Mouse (Mus musculus) NIH3T3 (cell line): ENCODE data around the gene Krt71.
"Not testable (repeated sequence)": the region's sequence is repeated elsewhere in the genome, so short reads cannot be mapped to it uniquely, and the experiment has no call there.

Experiments
- DNase-seq: peaks from one replicate; pipeline ENCODE4 v3.0.0-alpha.2; 2012; ENCODE audit warnings: low read depth

Gene Krt71

GRCm38 (mm10) chr15:101742711-101743110 lies at the start of gene Krt71:
Gene Krt71 (minus strand): TSS chr15:101743109.
- DNase-seq, result no peak

- DNase-seq, result no peak
Observed at GRCm38 (mm10) chr15:101790867-101791266, 48.0 kb upstream of the Krt71 start.

- no peak for DNase-seq
Observed at GRCm38 (mm10) chr15:101786360-101786759, 43.5 kb upstream of the Krt71 start, which contains the start of gene Krt72. Gene Krt72 (minus strand): TSS chr15:101786460.

GRCm38 (mm10) chr15:101773420-101773819 lies 30.5 kb upstream of the Krt71 start:
- no peak for DNase-seq

- DNase-seq, result peak; percentile 85
Observed at GRCm38 (mm10) chr15:101772711-101773081, 29.8 kb upstream of the Krt71 start.

GRCm38 (mm10) chr15:101772080-101772710 lies 29.3 kb upstream of the Krt71 start:
- DNase-seq, result peak; percentile 47

GRCm38 (mm10) chr15:101770226-101770625 lies 27.3 kb upstream of the Krt71 start:
- DNase-seq, result no peak

- DNase-seq, result no peak
Observed at GRCm38 (mm10) chr15:101737786-101738185, 5.1 kb downstream of the Krt71 start.

GRCm38 (mm10) chr15:101730653-101731052 lies 12.3 kb downstream of the Krt71 start:
- DNase-seq, result no peak

- no peak for DNase-seq
Observed at GRCm38 (mm10) chr15:101724686-101725085, 18.2 kb downstream of the Krt71 start.

- peak; percentile 71 for DNase-seq
Observed at GRCm38 (mm10) chr15:101715831-101716230, 27.1 kb downstream of the Krt71 start.

- DNase-seq, result no peak
Observed at GRCm38 (mm10) chr15:101714356-101714755, 28.6 kb downstream of the Krt71 start.

- no peak for DNase-seq
Observed at GRCm38 (mm10) chr15:101713731-101714130, 29.2 kb downstream of the Krt71 start.

- no peak for DNase-seq
Observed at GRCm38 (mm10) chr15:101712720-101713119, 30.2 kb downstream of the Krt71 start, which contains the start of gene Krt5. Gene Krt5 (minus strand): TSS chr15:101712898.

- no peak for DNase-seq
Observed at GRCm38 (mm10) chr15:101708683-101709082, 34.2 kb downstream of the Krt71 start.

- no peak for DNase-seq
Observed at GRCm38 (mm10) chr15:101707454-101707853, 35.5 kb downstream of the Krt71 start.

GRCm38 (mm10) chr15:101704066-101704465 lies 38.8 kb downstream of the Krt71 start:
- DNase-seq, result peak; percentile 49

GRCm38 (mm10) chr15:101702380-101702779 lies 40.5 kb downstream of the Krt71 start:
- no peak for DNase-seq

GRCm38 (mm10) chr15:101699866-101700265 lies 43.0 kb downstream of the Krt71 start:
- DNase-seq, result no peak

GRCm38 (mm10) chr15:101699192-101699591 lies 43.7 kb downstream of the Krt71 start:
- no peak for DNase-seq

- DNase-seq, result peak; percentile 10
Observed at GRCm38 (mm10) chr15:101697326-101698188, 45.4 kb downstream of the Krt71 start.

GRCm38 (mm10) chr15:101694207-101694606 lies 48.7 kb downstream of the Krt71 start, which contains the start of gene Krt6a:
Gene Krt6a (minus strand): TSS chr15:101694307.
- no peak for DNase-seq

- DNase-seq, result not testable (repeated sequence)
Observed at GRCm38 (mm10) chr15:101690460-101690859, 52.4 kb downstream of the Krt71 start.
